Mouse (Mus musculus): ENCODE measurements at regions not wholly inside any gene's neighbourhood (a gene's known extent, or its start where the extent isn't known, plus 50 kb on each side); places are given as distances from the start of the nearest gene placed in this dataset.
"Not testable (repeated sequence)": the region's sequence is repeated elsewhere in the genome, so short reads cannot be mapped to it uniquely, and the experiment has no call there.

DNA sequence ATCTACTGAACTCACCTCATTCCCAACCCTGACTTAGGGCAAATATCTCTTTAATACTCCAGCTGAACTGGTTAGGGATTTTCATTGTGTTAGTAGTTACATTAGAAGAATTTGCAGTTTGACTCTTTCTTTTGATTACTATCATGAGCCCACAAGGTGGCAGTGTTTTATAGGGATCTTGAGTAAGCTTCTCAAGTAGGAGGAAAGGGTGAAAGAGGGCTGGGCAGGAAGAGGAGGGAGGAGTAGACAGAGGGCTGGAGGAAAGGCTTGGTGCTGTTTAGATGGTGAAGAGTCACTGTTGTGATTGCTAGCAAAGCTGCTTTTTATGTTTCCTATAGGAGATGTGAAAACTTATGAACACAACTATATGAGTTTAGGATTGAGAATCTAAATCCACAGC, 793.1 kb downstream of the Dad1 start:
- intact Hi-C loops (cut with DNase I): not testable (repeated sequence)

DNA sequence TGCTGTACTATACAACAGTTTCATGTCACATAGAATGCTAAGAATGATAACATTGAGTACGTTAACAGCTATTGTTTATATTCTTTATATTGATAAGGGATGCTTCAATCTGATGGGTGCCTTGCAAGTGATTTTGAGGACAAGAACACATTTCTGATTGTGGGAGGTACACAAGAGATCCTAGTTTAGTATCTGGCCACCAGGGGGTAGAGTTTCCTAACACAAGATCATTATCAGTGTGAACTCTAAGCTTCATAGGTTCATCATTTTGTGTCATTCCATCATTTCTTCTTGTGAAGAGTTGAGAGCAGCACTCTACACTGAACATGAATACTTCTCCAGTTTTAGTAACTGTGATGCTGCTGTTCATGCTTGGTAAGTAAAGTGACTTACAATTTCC, 799.9 kb downstream of the Dad1 start:
- intact Hi-C loops (cut with DNase I): no loop called here

DNA sequence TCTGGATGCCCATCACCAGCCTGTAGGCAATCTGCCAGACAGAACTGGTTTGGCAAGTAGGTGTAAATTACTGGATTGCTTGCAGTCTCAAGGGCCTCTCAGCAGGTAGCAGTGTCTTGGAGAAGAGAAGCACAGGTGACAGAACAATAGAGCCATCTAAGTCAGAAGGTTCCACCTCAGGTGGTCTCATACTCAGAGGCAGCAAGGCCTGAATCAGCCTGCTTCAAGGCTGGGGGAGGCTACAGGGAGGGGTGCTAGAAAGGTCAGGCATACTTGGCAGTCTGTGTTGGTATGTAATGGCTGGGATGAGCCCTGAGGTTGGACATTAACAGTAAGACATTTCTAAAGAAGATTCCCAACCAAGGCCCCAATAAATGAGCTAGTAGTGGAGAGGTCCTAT, 814.3 kb downstream of the Dad1 start:
- intact Hi-C loops (cut with DNase I): not testable (repeated sequence)

DNA sequence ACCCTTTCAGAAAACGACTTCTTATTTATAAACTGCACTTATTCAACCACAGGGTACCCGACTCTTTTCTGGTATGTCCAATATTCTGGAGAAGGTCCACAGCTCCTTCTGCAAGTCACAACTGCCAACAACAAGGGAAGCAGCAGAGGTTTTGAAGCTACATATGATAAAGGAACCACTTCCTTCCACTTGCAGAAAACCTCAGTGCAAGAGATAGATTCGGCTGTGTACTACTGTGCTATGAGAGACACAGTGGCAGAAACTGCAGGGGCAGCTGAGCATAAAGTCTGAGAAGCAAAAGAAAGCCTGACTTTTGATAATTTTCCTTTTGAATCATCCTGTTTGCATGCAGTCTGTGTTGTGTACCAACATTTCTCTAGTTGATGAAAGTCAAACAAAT, 823.8 kb downstream of the Dad1 start:
- intact Hi-C loops (cut with DNase I): not testable (repeated sequence)

DNA sequence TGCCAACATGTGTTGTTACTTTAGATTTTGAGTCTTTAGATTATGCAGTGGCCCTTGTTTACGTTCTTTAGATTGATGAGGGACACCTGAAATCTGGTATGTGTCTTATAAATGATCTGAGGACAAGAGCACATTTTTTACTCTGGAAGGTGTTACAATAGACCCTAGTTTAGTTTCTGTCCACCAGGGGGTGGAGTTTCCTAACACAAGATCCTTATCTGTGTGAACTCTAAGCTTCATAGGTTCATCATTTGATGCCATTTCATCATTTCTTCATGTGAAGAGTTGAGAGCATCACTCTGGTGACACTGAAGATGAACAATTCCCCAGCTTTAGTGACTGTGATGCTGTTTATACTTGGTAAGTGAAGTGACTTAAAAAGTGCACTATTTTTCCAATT, 825.5 kb downstream of the Dad1 start:
- intact Hi-C loops (cut with DNase I): not testable (repeated sequence)

DNA sequence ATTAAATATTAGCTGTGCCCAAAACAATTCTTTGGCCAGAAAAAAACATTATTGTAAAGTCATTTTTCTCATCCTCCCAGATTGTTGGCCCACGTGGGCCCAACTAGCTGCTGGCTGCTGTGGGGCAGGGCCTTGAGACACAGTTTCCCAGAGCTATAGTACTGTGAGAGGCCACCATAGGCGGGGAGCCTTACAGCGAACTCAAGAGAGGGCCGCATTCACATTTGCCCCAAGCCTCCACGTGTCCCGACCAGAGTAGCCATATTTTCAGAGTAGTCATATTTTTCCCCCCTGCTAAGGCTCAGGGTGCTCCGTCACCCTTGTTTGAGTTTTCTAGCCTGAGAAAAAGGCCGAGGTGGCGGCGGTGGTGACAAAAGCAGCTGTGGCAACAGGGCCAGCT, 826.3 kb downstream of the Dad1 start:
- intact Hi-C loops (cut with DNase I): not testable (repeated sequence)

DNA sequence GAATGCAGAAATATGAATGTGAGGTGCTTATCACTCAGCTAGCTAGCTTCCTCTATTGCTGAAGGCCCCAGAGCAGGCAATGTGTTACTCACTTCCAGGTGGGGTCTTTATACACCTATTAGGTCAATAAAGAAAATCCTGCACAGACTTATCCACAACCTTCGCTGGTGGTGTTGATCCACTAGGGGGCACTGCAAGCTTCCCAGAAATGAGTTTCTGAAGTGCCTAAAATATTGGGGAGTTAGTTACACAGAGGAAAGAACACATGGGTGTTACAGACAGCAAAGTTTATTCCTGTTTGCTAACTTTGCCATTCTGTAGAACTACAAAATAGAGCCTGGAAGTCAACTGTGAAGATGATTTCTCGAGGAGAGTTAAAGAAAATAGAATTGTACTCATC, 836.9 kb downstream of the Dad1 start:
- intact Hi-C loops (cut with DNase I): not testable (repeated sequence)

DNA sequence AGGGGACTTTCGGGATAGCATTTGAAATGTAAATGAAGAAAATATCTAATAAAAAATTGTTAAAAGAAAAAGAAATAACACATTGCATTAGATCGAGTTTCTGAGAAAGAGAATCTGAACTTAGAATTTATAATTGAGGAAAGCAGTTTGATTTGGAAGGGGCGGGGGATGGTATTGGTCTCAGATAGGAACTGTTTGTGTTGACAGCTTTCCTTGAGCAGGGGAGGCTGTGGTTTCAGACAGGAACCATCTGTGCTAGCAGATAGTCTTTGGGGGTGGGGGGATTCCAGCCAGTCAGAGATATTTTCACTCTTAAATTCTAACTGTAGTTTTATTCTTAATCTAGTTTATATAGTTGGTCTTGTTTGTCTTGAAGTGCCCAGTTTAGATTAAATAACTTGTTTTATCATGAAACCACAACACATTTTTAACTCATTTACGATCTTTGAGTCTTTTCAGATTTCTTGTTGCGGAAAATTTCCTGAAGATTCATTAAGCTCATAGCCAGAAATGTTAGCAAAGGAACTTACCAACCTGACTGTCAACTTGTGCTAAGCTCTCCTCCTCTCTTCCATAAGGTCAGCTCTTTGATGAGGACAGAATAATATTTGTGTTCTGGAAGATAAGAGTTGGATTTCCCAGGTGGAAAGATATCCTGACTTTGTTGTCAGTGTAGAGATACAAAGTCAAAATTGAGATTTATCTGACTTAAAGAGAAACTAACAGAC, 846.2 kb downstream of the Dad1 start:
- intact Hi-C loops (cut with DNase I): not testable (repeated sequence)

DNA sequence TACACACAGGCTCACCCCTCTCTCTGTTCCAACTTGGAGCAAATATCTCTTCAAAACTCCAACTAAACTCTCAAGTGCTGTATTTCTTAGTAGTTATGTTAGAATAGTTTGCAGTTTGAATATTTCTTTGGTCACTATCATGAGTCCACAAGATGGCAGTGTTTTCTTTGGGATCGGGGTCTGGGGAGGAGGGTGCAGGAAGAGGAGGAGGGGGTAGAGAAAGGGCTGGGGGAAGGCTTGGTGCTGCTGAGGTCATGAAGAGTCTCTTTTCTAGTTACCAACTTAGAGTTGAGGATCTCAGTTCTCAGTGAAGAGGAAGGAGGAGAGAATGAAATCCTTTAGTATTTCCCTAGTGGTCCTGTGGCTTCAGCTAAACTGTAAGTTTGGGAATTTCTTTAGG, 863.6 kb downstream of the Dad1 start:
- intact Hi-C loops (cut with DNase I): not testable (repeated sequence)

DNA sequence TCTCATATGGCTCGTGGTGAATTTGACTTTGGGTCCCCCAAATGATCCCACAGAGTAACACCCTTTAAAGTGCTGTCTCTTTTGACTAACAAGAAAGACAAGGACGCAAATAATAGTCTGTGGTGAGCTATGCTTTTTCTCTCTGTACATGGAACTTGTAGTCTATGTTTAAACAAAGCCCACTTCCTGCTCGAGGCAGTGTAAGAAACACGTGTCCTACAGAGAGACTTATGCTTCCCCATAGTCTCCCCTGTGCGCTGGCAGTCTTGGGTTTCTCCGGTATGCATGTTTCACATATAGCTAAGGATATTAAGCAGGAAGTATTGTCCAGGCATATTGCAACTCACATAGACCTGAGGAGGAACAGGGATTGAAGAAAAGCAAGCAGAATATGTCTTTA, 879.0 kb upstream of the Olfr1507 start:
- intact Hi-C loops (cut with DNase I): not testable (repeated sequence)

DNA sequence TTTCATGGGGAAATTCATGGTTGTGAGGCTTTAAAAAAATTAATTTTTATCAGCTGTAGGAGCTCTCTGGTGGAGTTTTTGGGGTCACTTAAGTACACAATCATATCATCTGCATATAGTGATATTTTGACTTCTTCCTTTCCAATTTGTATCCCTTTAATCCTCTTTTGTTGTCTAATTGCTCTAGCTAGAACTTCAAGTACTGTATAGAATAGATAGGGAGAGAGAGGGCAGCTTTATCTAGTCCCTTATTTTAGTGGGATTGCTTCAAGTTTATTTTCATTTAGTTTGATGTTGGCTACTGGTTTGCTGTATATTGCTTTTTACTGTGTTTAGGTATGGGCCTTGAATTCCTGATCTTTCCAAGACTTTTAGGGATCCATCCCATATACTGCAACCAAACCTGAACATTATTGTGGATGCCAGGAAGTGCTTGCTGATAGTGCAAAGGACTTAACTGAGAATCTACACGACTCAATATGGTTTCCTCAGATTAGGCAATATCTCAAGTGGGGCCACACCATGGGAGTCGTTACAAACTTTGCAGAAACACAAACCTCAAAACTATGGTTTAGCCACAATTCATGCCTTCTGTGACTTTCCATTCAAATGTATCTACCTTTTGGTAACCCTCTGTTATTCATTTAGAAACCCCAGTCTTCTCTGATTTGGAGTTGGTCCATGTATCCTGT, 878.4 kb upstream of the Olfr1507 start:
- intact Hi-C loops (cut with DNase I): not testable (repeated sequence)

DNA sequence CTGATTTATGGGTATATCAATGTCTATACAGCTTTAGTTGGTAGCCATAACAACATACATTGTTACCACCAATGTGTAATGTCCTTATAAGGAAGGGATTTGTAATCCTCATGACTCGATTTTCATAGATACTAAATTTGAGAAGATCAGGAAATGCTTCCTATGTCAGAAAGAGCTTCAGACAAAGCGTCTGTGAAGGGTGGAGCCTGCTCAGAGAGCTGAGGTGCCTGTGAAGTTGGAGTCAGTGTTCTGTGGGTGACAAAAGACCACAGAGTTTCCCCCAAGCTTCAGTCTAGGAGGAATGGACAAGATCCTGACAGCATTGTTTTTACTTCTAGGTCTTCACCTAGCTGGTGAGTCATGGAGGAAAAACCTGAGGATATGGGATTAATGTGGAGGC, 874.2 kb upstream of the Olfr1507 start:
- intact Hi-C loops (cut with DNase I): no loop called here

DNA sequence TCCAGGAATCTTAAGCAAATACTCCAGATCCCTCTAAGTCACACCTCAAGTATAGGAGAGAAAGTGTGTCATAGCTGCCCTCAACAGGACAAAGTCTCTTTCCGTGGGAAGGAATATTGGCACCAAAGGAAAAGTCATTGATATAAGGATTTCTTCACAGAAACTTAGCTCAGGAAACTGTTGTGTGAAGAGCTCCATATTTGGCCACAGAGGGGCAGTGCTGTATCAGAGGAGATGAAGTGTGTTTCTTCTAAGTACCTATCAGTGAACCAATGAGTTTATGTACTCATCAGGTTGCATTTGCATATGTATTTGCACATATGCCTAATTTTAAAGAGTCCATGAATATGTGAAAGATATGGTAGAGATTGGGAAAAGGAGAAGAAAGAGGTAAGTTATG, 871.9 kb upstream of the Olfr1507 start:
- intact Hi-C loops (cut with DNase I): not testable (repeated sequence)

DNA sequence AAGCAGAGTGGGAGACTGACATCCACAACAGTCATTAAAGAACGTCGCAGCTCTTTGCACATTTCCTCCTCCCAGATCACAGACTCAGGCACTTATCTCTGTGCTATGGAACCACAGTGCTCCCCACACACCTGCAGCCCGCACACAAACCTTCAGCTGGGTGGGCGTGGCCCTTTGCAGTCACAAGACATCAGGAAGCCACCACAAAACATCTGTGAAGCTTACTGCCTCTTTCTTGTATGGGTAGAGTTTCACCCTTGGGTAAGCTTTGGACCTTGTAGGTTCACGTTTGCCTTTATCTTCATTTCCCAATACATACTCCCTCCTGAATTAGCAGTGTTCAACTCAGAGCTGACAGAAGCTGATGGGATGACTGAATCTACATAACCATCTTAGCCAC, 868.4 kb upstream of the Olfr1507 start:
- intact Hi-C loops (cut with DNase I): not testable (repeated sequence)

DNA sequence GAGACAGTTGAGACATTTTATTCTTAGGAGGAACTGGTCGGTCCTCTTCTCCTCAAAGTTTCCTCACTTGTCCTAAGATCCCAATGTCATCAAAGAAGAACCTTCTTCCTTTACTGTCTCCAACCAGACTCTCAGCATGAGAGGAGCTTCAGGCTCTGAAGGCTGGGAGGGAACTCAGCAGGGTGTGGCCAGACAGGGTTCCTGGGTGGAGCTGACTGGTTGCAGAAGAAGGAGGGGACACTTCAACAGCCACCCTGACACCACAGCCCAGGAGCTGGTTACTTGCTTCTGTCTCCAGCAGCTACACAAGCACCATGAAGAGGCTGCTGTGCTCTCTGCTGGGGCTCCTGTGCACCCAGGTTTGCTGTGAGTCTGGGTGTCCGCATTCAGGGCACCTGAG, 866.5 kb upstream of the Olfr1507 start:
- intact Hi-C loops (cut with DNase I): not testable (repeated sequence)

DNA sequence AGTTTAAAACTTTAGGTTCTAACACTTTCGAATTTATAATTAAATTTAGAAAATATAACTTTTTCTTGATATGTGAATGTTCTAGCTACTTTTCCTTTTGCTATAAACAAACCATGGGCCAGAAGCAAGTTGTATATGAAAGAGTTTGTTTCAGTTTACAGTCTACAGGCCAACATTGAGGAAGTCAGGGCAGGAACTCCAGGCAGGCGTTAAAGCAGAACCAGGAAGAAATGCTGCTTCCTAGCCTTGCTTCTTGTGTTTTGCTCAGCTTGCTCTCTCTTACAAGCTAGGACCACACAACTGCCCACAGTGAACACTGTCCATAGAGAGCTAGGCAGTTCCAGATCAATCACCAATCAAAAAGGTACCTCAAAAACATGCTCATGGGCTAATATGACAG, 861.9 kb upstream of the Olfr1507 start:
- intact Hi-C loops (cut with DNase I): not testable (repeated sequence)

DNA sequence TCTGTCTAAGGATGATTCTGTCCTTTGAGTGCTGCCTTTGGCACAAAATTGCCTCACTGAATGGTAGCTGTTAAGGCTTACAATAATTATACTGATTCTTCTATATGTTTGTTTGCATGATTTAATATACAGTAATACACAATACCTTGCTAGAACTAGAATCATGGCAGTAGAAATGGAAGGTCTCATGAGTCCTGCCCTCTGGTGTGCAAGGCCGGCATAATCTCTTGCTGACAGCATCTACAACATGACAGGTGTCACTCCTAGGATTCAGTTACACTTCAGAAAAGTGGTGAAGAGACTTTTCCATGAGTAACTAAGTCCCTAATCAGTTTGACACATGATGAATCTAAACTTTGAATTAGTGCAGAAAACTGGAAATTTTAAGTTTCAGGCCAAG, 861.2 kb upstream of the Olfr1507 start:
- intact Hi-C loops (cut with DNase I): not testable (repeated sequence)

DNA sequence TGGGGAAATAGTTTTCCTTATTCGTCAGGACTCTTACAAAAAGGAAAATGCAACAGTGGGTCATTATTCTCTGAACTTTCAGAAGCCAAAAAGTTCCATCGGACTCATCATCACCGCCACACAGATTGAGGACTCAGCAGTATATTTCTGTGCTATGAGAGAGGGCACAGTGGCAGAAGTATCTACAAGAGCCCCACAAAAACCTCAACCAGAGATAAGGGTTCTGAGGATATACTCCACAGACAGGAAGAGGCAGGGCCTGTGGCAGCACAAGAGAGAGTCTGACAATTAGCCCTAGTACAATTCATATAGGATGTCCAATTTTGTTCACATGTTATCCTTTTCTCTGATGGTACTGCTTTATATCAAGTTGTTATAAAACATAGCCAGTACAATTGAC, 855.9 kb upstream of the Olfr1507 start:
- intact Hi-C loops (cut with DNase I): not testable (repeated sequence)

DNA sequence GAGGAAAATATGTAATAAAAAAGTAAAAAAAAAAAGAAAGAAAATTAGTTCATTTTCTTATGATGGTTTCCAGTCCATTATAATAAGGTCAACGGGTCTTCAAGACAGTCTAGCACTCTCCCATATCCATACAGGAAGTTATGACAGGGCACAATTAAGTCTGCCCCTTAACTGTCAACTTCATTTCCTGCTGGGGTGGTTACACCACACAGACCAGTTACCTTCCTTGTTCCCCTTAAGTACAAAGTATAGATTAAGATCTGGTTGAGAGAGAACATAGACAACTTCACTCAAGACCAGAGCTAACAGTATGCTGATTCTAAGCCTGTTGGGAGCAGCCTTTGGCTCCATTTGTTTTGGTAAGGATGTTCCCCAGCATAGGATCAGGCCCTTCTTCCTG, 855.2 kb upstream of the Olfr1507 start:
- intact Hi-C loops (cut with DNase I): not testable (repeated sequence)

DNA sequence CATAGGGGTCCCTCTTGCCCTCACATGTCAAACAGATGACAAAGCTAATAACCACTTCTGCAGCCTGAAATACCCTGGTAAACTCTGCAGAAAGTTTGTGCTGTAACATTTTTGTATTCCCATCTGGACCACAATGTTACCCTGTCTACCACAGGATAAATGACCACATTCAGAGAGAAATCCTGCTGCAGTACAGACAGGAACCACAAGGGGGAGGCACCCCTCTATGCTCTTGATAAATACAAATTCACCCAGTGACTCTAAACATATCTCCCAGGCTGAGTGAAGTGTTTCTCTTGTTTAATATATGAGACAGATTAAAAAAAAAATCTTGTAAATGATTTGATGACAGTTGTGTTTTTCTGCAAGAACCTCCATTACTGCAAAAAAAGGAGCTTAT, 853.6 kb upstream of the Olfr1507 start:
- intact Hi-C loops (cut with DNase I): not testable (repeated sequence)

DNA sequence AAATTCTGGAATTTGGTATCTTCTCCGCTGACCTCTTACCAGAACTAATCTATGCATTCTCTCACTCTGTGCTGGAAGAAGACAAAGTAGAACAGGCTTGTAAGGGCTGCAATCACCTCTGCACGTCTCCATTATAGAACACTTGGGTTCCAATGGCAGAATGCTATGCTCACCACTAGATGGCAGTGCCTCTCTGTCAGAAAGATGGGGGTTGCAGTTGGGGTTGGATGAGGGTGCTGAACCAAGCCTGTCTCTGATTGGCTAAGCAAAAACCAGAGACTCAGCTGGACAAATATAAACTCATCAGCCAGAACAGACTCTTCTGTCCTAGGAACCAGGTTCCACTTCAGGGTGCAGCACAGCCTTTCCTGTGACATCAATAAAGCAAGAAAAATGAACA, 850.0 kb upstream of the Olfr1507 start:
- intact Hi-C loops (cut with DNase I): not testable (repeated sequence)

DNA sequence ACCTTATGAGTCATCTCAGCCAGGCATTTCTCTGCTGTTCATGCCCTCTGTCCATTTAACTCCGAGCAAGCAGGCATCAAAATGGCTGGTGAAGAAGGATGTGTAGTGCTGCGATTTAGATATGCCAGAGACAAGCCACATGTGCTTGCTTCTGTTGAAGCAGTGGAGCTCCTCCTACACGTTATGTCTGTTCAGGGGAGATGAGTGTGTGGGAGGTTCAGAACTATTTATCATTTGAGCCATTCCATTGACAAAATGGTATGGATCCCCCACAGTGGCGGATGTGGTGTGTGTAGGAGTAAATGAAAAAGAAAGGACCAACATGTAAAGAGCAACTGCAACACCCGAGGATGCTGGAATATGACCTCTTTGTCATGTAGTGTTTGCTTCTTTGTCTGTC, 848.3 kb upstream of the Olfr1507 start:
- intact Hi-C loops (cut with DNase I): not testable (repeated sequence)

DNA sequence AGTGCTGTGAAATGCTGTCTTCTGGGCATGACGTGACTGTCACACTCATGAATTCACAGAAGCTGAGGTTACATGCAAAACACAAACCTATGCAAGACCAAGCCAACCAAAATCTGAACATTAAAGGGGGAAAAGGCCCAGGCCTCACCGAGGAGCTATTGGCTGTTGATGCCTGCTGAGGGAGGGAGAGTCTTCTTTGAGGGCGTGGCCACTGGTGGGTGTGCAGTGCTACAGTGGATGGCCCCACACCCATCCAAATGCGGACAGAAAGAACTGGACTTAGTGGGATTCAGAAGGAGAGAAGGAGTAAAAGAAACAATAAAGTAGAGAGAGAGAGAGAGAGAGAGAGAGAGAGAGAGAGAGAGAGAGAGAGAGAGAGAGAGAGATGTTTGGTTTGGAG, 843.6 kb upstream of the Olfr1507 start:
- intact Hi-C loops (cut with DNase I): not testable (repeated sequence)

Measured in adrenal gland (tissue).